Mouse (Mus musculus): ENCODE measurements around the gene Ang6. TPM values are rescaled to one million over a fixed set of nuclear protein-coding genes. Genes with fewer than 3 reads are reported as not detected.
"Not testable (repeated sequence)": the region's sequence is repeated elsewhere in the genome, so short reads cannot be mapped to it uniquely, and the experiment has no call there.

The Ang6 gene
- polyA plus RNA-seq, 1 experiment from 2014 or later, result not detected

DNA sequence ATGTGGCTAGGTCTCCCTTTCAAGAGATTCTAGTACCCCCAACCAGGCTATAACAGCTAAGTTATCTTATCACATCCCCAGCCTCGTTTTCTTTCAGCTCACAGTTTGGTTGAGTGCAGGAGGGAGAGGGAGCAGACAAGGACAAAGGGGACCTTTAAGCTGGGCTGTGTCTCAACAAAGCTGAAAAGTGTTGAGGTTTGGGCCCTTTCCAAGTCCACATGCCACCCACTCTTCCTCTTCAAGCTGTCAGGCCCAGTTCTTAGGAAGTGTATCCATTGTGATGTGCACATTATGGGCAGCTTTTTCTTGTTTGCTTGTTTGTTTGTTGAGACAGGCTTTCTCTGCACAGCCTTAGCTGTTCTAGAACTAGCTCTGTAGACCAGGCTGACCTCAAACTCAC is 47.0 kb downstream of the Ang6 start:
- not testable (repeated sequence) for H3K4me1 ChIP-seq (replicated peaks); H3K36me3 ChIP-seq; H3K27ac ChIP-seq; H3K4me3 ChIP-seq; H3K27me3 ChIP-seq; H3K9ac ChIP-seq; H3K4me2 ChIP-seq; ATAC-seq (replicated peaks; ENCODE audit: insufficient number of reproducible peaks, insufficient read depth, low FRiP score, low read depth); H3K9me3 ChIP-seq (replicated peaks)
- WGBS, result no CpG with 5 or more reads among the region's 1 CpGs

DNA sequence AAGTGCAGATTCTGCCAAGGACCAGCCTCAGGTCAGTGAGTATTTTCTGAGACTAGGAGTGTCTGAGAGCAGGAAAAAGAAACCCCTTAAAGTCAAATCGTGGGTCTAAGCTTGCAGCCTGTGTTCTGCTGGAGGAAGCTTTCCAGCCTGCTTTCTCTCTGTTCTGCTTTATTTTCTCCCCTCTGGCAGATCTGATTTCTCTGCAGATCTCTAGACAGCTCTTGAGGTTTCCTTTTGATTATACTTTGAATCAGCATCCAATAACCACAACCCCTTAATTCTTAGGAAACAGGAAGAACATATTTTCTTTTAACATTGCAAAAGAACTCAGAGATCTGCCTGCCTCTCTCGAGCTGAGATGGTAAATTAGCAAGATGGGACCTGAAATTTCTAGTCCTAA is 48.7 kb downstream of the Ang6 start:
- WGBS, result 35% methylated on average over 2 of the region's 2 CpGs
- H3K27me3 ChIP-seq; H3K4me1 ChIP-seq (replicated peaks); H3K4me2 ChIP-seq; H3K9me3 ChIP-seq (replicated peaks); H3K4me3 ChIP-seq; H3K9ac ChIP-seq; H3K27ac ChIP-seq; ATAC-seq (replicated peaks; ENCODE audit: insufficient number of reproducible peaks, insufficient read depth, low FRiP score, low read depth); H3K36me3 ChIP-seq: not testable (repeated sequence)

Other genes with a start within 250 kb of the Ang6 start
- gene Gm8180, start 217.5 kb downstream of the Ang6 start, polyA plus RNA-seq (2015; fragmentation: Nextera tagmentation; extraction: Ambion mirVana), result not detected in 2 replicates
- gene Ear1, start 126.8 kb downstream of the Ang6 start, polyA plus RNA-seq (2015; fragmentation: Nextera tagmentation; extraction: Ambion mirVana), result not detected in 2 replicates
- not detected in 2 replicates for gene Ear10, start 78.7 kb downstream of the Ang6 start, polyA plus RNA-seq (2015; fragmentation: Nextera tagmentation; extraction: Ambion mirVana)
- gene Gm8113, start 76.9 kb downstream of the Ang6 start, polyA plus RNA-seq (2015; fragmentation: Nextera tagmentation; extraction: Ambion mirVana), result 26.1 and 28.5 TPM in 2 replicates
- gene Ang5, start 45.2 kb downstream of the Ang6 start, polyA plus RNA-seq (2015; fragmentation: Nextera tagmentation; extraction: Ambion mirVana), result not detected in 2 replicates
- 0.67 TPM in 1 of 2 replicates, not detected in the other for gene Ear2, start 100.4 kb upstream of the Ang6 start, polyA plus RNA-seq (2015; fragmentation: Nextera tagmentation; extraction: Ambion mirVana)
- not detected in 2 replicates for gene Gm3327, start 121.6 kb upstream of the Ang6 start, polyA plus RNA-seq (2015; fragmentation: Nextera tagmentation; extraction: Ambion mirVana)
- not detected in 2 replicates for gene Gm8212, start 195.4 kb upstream of the Ang6 start, polyA plus RNA-seq (2015; fragmentation: Nextera tagmentation; extraction: Ambion mirVana)
- gene 4930503E14Rik, start 211.0 kb upstream of the Ang6 start, polyA plus RNA-seq (2015; fragmentation: Nextera tagmentation; extraction: Ambion mirVana), result not detected in 2 replicates

Measured in heart, embryonic 15.5 days (tissue).